Mouse (Mus musculus) leukemia stem cell, adult 10-12 weeks (primary cell): ENCODE measurements around the gene Zfp410. TPM values are rescaled to one million over a fixed set of nuclear protein-coding genes. Genes with fewer than 3 reads are reported as not detected.

ENCODE experiments used
- polyA plus RNA-seq: library from polyadenylated mRNA; stranded (reverse); fragments of >175 nt; gene quantifications from 2 replicates; pipeline ENCODE4 v1.2.3, GENCODE M21; 2012; ENCODE audit warnings: low replicate concordance

Gene Zfp410
- 2.0 and 2.6 TPM in 2 replicates for polyA plus RNA-seq

GRCm38 (mm10) chr12:84316721-84317621, at the start of gene Zfp410:
Gene Zfp410 (plus strand): TSS chr12:84316852.

GRCm38 (mm10) chr12:84284885-84285592, 31.6 kb upstream of the Zfp410 start, which contains the start of gene Ptgr2:
Gene Ptgr2 (plus strand): TSS chr12:84285232.

GRCm38 (mm10) chr12:84361555-84362489, 45.2 kb downstream of the Zfp410 start, which contains the start of the genes Coq6 and Fam161b:
Gene Coq6 (plus strand): TSS chr12:84361657.
Gene Fam161b (minus strand): TSS chr12:84361833.

Other genes starting within 250 kb of the Zfp410 start
- gene Acot5, start 247.5 kb upstream of the Zfp410 start, polyA plus RNA-seq = not detected in 2 replicates
- 1.6 and 2.9 TPM in 2 replicates for gene Acot6, start 216.2 kb upstream of the Zfp410 start, polyA plus RNA-seq
- gene Dnal1, start 202.5 kb upstream of the Zfp410 start, polyA plus RNA-seq = 0.16 TPM in 1 of 2 replicates, not detected in the other
- 0.57 and 0.73 TPM in 2 replicates for gene Pnma1, start 168.4 kb upstream of the Zfp410 start, polyA plus RNA-seq
- 52.1 and 104 TPM in 2 replicates for gene Elmsan1, start 98.0 kb upstream of the Zfp410 start, polyA plus RNA-seq
- gene Ptgr2, start 31.6 kb upstream of the Zfp410 start, polyA plus RNA-seq = 1.2 and 1.5 TPM in 2 replicates
- gene Coq6, start 44.8 kb downstream of the Zfp410 start, polyA plus RNA-seq = 4.8 and 9.2 TPM in 2 replicates
- gene Fam161b, start 45.0 kb downstream of the Zfp410 start, polyA plus RNA-seq = 0.49 TPM in 1 of 2 replicates, not detected in the other
- 1.9 and 3.7 TPM in 2 replicates for gene Entpd5, start 92.2 kb downstream of the Zfp410 start, polyA plus RNA-seq
- gene Bbof1, start 92.2 kb downstream of the Zfp410 start, polyA plus RNA-seq = 0.41 and 0.51 TPM in 2 replicates
- gene Rnf113a2, start 100.3 kb downstream of the Zfp410 start, polyA plus RNA-seq = 9.1 and 17.8 TPM in 2 replicates
- gene Aldh6a1, start 134.2 kb downstream of the Zfp410 start, polyA plus RNA-seq = 0.42 and 4.0 TPM in 2 replicates
- gene Lin52, start 134.6 kb downstream of the Zfp410 start, polyA plus RNA-seq = 0.36 and 1.0 TPM in 2 replicates